9 mouse cellular contexts compared by ENCODE assay signal in the genomic region with DNA sequence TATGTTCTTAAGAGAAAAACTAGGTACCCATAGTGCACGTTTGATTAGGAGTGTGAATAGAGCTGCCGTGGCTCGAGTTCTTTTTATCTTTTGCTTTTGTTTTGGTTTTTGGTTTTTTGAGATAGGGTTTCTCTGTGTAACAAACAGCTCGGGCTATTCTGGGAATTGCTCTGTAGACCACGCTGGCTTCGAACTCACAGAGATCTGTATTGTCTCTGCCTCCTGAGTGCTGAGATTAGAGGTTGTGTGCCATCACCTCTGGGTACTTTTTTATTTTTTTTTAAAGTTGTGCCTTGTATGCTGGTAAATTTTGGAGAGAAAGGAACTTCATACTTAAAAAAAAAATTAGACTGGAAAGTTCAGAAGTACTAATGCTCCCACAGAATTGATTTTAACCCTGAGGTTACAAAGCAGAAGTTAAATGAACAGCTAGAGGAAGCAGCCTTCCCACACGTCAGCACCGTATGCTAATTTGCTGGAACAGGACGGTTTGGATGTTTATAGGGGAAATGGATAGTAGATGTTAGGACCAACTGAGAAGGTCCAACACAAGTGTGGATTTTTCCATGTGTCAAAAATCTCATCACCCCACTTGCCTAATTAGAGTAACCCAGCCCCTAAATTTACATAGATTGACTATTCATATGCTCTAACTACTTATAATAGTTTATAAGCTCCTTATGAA. TPM values are rescaled to one million over a fixed set of nuclear protein-coding genes. Genes with fewer than 3 reads are reported as not detected.
DNase-seq lines count a peak whose midpoint lies in the region; ATAC-seq and TF ChIP-seq lines count a peak whose summit lies in the region.
"Had no signal": no experiment of that assay in that cellular context is flagged by ENCODE, and none has a peak within 500 bp of the region (broad histone marks: within the 10 kb centered on the region; RNA-seq: fewer than 3 reads in every experiment).

No protein-coding gene starts in this region.

- intact Hi-C loops in left cerebral cortex, postnatal 4 days (cut with DNase I), result no loop called here

- no peak for TF ChIP-seq POLR2A in kidney, adult 2 months (IDR thresholded peaks at IDR 0.05; ENCODE audit: low read depth, low read length)

- H3K4me3 ChIP-seq in kidney, adult 2 months (ENCODE audit: insufficient read depth, low read depth, low read length), result no peak overlapping the region
- H3K4me3 ChIP-seq in embryonic facial prominence, embryonic 10.5 days, result peak overlapping the region; percentile 95
- H3K4me3 ChIP-seq in limb, embryonic 10.5 days, result peak overlapping the region; percentile 87

- WGBS in kidney, adult 2 months, result 20% methylated on average over 9 of the region's 9 CpGs
- WGBS in embryonic facial prominence, embryonic 10.5 days, result 62% methylated on average over 9 of the region's 9 CpGs
- 74% methylated on average over 9 of the region's 9 CpGs for WGBS in limb, embryonic 10.5 days

- peaks cover 1% of the 10 kb centered on the region; the same call in 1 of the 2 replicates for H3K36me3 ChIP-seq in kidney, adult 2 months (ENCODE audit: control insufficient read depth, insufficient read depth, low read length)
- peaks cover 25% of the 10 kb centered on the region for H3K36me3 ChIP-seq in embryonic facial prominence, embryonic 10.5 days (replicated peaks)
- H3K36me3 ChIP-seq in limb, embryonic 10.5 days, result peaks cover 26% of the 10 kb centered on the region

- peak; percentile 22 for DNase-seq in kidney, adult 2 months
- DNase-seq in kidney, postnatal 14 days, result no peak
- no peak for DNase-seq in embryonic facial prominence, embryonic 10.5 days (ENCODE audit: low spot score)
- no peak for DNase-seq in limb, embryonic 10.5 days (ENCODE audit: low spot score)
- DNase-seq in left cerebral cortex, postnatal 4 days, result no peak
- DNase-seq in embryo, embryonic 9.5 days (ENCODE audit: extremely low spot score), result no peak
- DNase-seq in layer of hippocampus, adult 9-11 months, result no peak

- no peak for TF ChIP-seq CTCF in kidney, adult 2 months (conservative IDR thresholded peaks at IDR 0.05; ENCODE audit: insufficient read depth, insufficient read length, low read depth, low read length)

- no peaks in the 10 kb centered on the region for H3K27me3 ChIP-seq in kidney, adult 2 months (replicated peaks; ENCODE audit: control insufficient read depth, insufficient read depth, low read length)
- H3K27me3 ChIP-seq in embryonic facial prominence, embryonic 10.5 days (replicated peaks; ENCODE audit: low read depth, poor library complexity, severe bottlenecking), result peaks cover 13% of the 10 kb centered on the region
- peaks cover 17% of the 10 kb centered on the region for H3K27me3 ChIP-seq in limb, embryonic 10.5 days (ENCODE audit: low read depth, poor library complexity, severe bottlenecking)

- H3K4me1 ChIP-seq in kidney, adult 2 months (ENCODE audit: control insufficient read depth, insufficient read depth, low read length), result no peaks in the 10 kb centered on the region; the same call in 1 of the 2 replicates
- H3K4me1 ChIP-seq in embryonic facial prominence, embryonic 10.5 days, result peaks cover 63% of the 10 kb centered on the region
- peaks cover 48% of the 10 kb centered on the region for H3K4me1 ChIP-seq in limb, embryonic 10.5 days

- no peak overlapping the region for H3K27ac ChIP-seq in kidney, adult 2 months (ENCODE audit: insufficient read depth, low read depth, low read length)
- no peak overlapping the region for H3K27ac ChIP-seq in embryonic facial prominence, embryonic 10.5 days (replicated peaks)
- H3K27ac ChIP-seq in limb, embryonic 10.5 days, result no peak overlapping the region

- peak; percentile 48 for ATAC-seq in monocyte, adult 5-6 weeks (replicated peaks; ENCODE audit: insufficient number of reproducible peaks, low FRiP score, low TSS enrichment, poor library complexity, severe bottlenecking)

- H3K9me3 ChIP-seq in embryonic facial prominence, embryonic 10.5 days, result no peaks in the 10 kb centered on the region
- H3K9me3 ChIP-seq in limb, embryonic 10.5 days (replicated peaks), result no peaks in the 10 kb centered on the region

RNA-seq across cellular contexts. Expression of a gene that starts 2.5 kb away (rescaled TPM):
- polyA plus RNA-seq in kidney, adult 2 months (2012; rRNA removed), result 15.9 and 17.1 TPM in 2 replicates
- polyA plus RNA-seq in embryonic facial prominence, embryonic 10.5 days (2016; fragmentation: Nextera tagmentation; extraction: Ambion mirVana), result 15.3 and 16.7 TPM in 2 replicates
- 8.4 and 10.3 TPM in 2 replicates for polyA plus RNA-seq in limb, embryonic 10.5 days (2016; fragmentation: Nextera tagmentation; extraction: Ambion mirVana)
- total RNA-seq in monocyte, adult 5-6 weeks (2017), result 272 to 301 TPM (median 295 TPM) in 3 replicates
- total RNA-seq in left cerebral cortex, postnatal 4 days (2021), result 10 to 100 TPM; 55.5 to 62.2 TPM

RNA-seq across cellular contexts. Expression of a gene that starts 24.3 kb away (rescaled TPM):
- polyA plus RNA-seq in kidney, adult 2 months (2012; rRNA removed), result 6.4 and 7.9 TPM in 2 replicates
- 14.5 and 16.1 TPM in 2 replicates for polyA plus RNA-seq in embryonic facial prominence, embryonic 10.5 days (2016; fragmentation: Nextera tagmentation; extraction: Ambion mirVana)
- polyA plus RNA-seq in limb, embryonic 10.5 days (2016; fragmentation: Nextera tagmentation; extraction: Ambion mirVana), result 7.8 and 9.7 TPM in 2 replicates
- total RNA-seq in monocyte, adult 5-6 weeks (2017), result 5.4 to 11.0 TPM (median 6.3 TPM) in 3 replicates
- 10 to 100 TPM; 24.5 to 29.3 TPM for total RNA-seq in left cerebral cortex, postnatal 4 days (2021)

RNA-seq across cellular contexts. Expression of a gene that starts 58.9 kb away (rescaled TPM):
- 0.72 and 0.79 TPM in 2 replicates for polyA plus RNA-seq in kidney, adult 2 months (2012; rRNA removed)
- 2.6 and 2.7 TPM in 2 replicates for polyA plus RNA-seq in embryonic facial prominence, embryonic 10.5 days (2016; fragmentation: Nextera tagmentation; extraction: Ambion mirVana)
- 2.4 and 3.1 TPM in 2 replicates for polyA plus RNA-seq in limb, embryonic 10.5 days (2016; fragmentation: Nextera tagmentation; extraction: Ambion mirVana)
- 0.32 to 0.49 TPM (median 0.38 TPM) in 3 replicates for total RNA-seq in monocyte, adult 5-6 weeks (2017)
- total RNA-seq in left cerebral cortex, postnatal 4 days (2021), result 1 to 10 TPM; 4.2 to 4.3 TPM
- total RNA-seq: neutrophil, adult 5-6 weeks had no signal
